Mouse (Mus musculus): ENCODE data around the gene Degs1.

Degs1 gene

DNA sequence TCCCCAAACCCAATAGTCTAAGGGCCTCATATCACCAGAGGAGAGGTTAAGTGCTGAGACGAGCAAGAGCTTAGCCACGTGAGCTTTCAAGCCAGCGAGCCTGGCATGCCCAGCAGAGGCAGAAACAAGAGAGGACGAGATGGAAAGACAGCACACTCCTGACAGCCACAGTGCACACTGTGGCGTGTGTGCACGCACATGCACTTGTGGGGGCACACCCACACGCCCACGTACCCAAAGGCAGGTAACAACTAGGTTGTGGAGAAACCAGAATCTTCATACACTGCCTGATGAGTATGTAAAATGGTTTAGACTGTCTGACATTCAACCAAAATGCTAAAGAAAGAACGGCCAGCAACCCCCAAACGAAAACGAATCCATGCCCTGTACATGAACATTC is 2.0 kb downstream of the Degs1 start:
- DNase-seq (ENCODE audit: low spot score): no peak

DNA sequence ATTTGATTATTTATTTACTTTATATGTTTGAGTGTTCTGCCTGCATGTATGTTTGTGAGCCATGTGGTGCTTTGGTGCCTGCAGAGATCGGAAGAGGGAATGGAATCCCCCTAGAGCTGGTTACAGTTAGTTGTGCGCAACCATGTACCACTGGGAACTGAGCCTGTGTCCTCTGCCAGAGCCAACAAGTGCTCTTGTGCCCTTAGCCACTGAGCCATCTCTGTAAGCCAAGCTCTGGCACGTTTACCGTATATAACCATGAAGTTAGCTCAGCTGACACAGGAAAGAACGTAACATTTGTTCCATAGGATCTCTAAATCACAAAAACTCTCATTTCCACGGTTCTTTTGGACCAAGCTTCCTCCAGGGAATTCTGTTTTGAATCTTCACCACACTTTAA is 2.6 kb downstream of the Degs1 start:
- DNase-seq (ENCODE audit: low spot score): no peak

DNA sequence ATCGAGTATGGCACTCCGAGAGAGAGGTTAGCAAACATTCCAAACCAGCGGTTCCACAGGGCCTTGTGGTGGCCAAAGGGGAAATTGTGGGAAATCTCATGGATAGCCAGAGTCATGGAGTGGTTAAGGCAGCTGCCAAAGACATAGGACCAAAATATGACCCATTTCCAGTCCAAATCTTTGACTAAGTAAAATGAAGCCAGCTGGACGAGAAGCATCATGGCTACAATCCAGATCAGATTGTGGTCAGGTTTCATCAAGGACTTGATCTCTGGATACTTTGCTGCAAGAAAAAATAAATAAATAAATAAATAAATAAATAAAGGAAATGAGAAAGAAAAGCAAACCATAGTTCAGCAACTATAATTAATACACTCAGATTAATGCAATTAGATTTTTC is 3.2 kb downstream of the Degs1 start:
- no peak for DNase-seq (ENCODE audit: low spot score)

DNA sequence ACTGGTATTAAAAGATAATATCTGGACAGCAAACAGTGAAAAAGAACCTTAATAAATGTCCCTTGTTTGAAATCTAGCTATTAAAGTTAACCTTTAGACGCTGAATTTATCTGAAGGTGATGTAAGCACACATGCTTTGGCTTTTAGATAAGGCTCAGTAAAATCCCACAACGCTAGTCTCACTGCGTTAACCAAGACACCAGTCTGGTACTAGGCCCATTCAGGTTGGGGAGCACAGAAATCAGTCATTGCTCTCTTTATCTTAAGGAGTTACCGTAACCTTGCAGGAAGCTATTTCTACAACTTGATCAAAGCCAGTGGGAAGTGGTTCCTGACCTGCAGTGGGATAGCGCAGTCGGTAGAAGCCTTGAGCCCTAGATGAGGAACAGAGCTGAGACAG is 7.5 kb downstream of the Degs1 start:
- no peak for DNase-seq (ENCODE audit: low spot score)

DNA sequence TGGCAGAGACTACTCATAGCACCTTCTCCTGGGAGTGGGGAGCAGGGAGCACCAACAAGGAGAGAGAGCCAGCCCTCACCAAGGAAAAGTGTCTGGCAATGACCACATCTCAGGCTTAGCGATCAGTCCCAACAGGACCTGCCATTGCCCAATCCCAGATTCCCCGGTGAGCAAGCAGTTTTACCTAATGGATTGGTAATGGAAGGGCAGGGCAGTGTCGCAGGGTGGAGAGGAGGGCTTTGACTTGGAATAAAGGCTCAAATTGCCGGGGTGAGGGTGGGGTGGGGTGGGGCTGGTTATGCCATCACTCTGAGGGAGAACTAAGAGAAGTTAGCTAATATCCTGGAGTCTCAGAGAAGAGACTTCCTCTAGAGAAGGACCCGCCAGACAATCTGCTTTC is 11.0 kb downstream of the Degs1 start:
- no peak for DNase-seq (ENCODE audit: low spot score)

DNA sequence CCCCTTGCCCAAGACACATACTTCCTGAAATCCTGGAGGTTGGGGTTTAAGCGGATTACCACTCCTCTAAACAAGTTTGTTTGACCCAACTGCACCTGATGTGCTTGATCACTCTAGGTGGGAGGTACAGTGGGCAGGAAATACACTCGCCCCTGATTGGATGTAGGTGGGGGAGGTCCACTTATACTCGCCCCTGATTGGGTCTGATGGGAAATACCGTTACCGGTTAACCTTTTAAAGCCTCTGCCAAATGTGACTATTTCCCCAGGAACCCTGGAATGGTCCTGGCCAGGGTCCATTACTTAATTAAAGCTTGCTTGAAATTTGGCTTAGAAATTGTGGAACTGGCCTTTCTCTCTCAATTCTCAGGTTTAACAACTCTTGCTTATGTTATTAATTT is 11.5 kb downstream of the Degs1 start:
- DNase-seq (ENCODE audit: low spot score): no peak

DNA sequence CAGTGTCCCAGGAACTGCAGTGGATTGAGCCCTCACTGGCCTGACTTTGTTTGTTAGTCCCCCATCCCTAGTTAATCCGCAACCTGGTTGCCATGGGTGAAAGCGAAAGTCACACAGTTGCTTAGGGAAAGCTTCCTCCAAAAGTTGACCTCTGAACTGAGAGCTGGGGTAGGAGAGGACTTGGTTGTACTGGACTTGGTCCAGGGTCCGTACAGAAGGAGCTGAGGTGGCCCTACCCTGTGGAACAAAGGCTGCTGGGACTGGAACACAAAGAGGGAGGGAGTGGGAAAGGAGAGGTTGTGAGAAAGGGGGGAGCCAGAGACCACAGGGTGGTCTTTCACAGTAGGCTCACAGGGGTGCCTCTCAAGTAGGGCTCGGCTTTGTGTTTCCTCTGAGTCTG is 14.3 kb downstream of the Degs1 start:
- no peak for DNase-seq (ENCODE audit: low spot score)

DNA sequence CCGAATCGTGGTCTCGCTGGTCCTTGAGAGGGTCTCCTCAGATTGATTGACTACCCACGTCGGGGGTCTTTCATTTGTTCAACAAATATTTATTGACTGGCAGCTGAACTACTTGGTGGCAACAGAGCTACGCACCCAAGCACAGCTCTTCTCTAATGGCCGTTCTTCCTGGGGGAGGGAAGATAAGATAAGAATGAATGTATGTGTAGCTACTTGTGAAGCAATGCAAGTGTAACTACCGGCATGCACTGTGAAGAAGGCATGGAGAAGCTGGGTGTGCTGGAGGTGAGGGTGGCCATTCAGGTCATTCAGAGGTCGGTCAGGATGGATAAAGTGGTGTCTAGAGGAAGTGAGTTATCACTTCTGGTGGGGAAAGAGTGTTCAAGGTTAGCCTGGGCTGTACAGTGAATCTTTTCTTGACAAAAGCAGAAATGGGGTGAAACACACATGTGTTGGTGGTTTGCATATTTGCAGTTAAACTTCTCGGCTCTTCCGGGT is 16.5 kb downstream of the Degs1 start:
- no peak for DNase-seq (ENCODE audit: low spot score)

DNA sequence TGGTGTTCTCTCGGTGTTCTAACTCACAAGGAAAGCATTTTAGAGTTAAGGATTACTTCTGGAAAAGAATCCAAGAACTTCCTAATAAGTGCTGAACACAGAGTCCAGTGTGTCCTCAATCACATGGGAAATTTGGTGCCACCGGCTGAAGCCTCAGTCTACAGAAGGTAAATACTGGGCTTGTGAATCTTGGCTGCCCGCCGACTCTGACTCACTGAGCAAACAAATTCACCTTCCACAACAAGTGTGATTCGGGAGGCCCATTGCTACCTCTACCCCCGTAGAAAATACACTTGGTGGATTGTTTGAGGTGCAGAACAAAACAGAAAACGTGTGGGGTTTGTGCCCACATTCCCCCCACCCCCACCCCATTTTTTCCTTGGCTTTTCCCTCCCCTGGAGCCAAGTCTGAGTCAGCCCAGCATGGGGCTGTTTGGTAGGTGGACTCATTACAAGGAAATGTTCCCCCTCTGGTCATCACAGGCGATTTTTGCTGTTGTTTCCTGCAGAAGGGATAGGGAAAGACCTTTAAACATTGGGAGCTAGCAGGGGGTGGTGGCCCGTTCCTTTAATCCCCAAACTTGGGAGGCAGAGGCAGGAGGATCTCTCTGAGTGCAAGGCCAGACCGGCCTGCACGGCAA is 26.4 kb downstream of the Degs1 start:
- peak; percentile 14 for DNase-seq (ENCODE audit: low spot score)

DNA sequence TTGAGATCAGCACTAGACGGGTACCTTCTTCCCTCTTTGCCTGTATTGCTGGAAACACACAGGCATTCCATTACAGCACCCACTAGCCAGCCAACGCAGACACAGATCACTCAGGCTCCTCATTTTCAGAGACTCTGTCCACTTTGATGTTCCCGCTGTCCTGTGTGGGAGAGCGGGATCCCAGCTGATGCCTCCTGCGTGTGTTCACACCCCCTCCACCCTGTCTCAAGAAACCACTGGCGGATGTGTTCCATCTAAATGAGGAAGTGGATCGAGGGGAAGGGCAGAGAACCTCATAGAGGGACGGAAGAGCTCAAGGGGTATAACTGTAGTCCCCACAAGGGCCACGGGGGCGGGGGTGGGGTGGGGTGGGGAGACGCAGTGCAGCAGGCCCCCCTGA is 27.6 kb downstream of the Degs1 start:
- no peak for DNase-seq (ENCODE audit: low spot score)

DNA sequence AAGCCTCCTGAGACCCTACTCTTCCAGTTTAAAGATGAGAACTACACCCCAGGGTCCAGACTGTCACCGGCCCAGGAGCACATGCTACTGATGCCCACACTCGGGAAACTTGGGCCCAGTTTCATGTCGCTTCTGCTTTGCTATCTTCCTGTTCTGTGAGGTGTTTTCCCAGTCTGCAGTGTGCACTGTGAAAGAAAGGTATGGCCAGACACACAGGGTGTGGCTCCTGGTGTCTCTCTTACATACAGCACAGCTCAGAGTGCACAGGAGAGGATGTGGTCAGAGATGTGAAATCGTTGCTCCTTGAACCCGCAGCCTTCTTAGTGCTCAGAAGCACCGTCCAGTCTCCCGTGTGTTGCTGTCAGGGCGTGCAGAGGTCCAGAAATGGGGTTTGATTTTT is 28.0 kb downstream of the Degs1 start:
- no peak for DNase-seq (ENCODE audit: low spot score)

DNA sequence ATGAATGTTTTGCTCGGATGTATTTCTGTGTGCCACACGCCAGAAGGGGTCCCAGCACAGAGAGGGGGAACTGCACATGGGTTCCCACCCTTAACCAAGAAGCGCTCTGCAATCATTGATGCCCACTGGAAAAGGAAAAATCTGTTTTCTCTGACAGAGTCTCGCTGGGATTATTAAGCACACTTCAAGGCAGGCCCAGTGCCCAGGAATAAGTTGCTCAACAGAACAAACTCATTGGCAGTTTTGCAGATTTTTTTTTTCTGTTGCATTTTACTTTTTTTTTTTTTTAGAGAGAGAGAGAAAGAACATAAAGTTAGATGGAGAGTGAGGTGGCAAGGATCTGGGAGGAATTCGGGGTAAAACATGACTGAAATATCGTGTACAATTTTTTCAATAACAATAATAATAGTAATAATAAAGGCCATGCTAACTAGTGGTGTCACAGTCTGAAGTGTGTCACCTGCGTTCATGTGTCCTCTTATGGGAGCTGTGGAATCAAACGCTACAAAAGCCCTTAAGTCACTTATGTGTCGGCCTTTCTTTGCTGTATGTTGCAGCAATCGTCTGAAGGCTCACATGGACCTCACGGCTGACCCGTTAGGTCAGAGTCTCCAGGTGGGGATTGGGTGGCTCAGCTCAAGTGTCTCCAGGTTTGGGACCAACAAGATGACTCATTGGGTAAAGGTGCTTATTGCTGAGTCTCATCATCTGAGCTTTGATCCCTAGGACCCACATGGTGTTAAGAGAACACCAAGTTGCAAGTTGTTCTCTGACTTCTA is 28.7 kb downstream of the Degs1 start:
- no peak for DNase-seq (ENCODE audit: low spot score)

DNA sequence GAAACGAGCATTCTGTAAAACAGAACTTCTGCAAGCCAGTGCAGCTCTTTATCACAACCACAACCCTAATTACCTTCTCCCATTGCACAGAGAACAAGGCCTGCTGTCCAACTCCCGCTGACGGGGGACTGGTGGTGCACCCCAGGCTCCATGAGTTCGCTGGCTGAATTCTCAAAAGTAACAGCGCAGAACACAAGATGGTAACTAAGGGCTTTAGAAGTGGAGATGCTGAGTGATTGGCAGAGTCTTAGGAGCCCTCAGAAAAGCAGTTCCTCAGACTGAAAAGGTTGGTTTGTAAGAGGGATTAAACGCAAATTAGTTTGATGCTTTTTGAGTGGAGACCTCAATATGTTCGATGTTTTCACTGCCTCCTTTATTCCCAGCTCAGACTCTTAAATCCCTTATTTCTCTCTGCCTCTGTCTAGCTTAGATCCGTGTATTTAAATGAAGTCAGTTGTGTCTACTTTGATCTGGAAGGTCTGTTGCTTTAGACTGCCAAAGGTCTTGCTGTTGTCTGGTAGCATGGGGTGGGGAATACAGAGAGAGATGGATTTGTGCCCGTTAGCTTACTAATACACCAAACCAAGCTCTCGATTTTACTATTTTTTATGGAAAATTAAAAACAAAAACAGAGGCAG is 30.0 kb downstream of the Degs1 start:
- no peak for DNase-seq (ENCODE audit: low spot score)

DNA sequence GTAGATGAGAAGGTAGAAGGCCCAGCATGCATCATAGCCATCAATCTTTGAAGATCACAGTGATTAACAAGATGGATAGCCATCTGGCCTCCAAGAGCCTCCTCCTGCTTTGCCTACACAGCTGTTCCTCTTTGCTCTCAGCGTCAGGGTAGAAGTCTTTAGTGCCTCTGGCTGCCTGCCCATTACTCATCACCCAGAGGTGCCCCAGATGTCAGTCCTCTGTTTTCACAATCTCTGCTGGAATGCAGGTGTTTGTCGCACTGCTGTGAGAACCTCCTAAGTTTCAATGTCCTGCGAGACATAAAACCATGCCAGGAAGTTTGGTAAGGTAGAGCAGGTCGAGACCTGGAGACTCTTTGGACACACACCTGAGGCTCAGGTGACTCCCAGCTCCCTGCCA is 31.9 kb downstream of the Degs1 start:
- DNase-seq (ENCODE audit: low spot score): no peak

DNA sequence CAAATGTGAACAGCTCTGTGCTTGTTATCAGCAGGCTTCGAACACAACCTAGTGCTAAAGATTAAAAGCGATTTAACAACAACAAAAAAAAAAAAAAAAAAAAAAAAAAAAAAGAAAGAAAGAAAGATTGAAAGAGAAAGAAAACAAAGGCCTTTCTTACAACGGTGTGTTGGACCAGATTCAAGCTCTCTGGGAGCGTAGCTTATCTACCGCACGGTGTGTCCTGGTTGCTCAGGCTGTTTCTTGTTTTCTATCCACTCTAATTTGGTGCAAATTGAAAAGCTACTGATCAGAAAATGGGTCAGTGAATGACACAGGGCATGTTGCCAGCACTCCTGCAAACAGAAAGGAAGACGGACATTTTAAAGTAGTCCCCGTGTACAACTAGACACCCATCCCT is 33.3 kb downstream of the Degs1 start:
- DNase-seq (ENCODE audit: low spot score): no peak

DNA sequence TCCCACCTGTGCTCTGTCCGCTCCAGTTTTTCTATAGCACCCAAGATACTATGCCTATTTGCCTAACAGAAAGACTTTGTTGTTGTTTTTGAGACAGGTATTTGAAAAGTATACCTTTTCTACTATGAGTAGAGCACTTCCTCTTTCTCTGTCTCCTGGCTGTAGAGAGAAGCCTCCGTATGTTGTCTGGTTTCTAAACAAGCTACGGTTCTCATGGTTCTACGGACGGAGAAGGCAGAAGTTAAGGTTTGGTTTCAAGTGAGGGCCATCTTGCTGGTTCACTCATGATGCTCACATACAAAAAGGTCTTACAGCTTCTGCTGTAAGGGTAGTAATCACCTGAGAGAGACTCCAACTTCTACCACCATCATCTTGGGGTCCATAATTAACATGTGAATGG is 37.6 kb downstream of the Degs1 start:
- DNase-seq (ENCODE audit: low spot score): no peak

DNA sequence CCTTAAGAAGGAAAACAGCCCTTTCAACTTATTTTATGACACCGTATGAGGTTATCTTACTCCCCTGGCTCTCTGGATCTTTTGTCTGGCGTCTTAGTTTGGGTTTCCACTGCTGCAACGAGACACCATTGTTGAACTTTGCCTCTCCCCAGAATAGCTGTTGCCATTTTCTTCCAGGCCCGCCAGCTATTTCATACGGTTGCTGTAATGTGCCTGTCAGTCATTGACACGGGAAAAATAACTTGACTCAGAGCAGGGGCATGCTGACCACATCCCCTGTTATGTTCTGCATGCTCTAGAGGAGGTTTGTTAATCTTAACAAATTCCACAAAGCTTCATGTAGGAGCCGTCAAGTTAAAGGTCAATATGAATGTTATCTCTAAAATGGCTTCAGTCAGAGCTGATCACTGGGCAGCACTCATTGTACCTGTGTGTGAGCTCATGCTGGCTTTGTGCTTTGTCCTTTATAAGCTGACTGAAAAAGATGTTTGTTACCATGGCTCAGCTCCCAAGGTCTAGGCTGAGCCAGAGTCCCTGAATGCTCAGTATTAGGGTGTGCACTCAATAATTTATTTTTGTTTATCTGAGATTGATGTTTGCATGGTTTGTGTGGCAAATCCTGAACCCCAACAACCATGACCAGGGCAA is 44.4 kb downstream of the Degs1 start:
- no peak for DNase-seq (ENCODE audit: low spot score)

DNA sequence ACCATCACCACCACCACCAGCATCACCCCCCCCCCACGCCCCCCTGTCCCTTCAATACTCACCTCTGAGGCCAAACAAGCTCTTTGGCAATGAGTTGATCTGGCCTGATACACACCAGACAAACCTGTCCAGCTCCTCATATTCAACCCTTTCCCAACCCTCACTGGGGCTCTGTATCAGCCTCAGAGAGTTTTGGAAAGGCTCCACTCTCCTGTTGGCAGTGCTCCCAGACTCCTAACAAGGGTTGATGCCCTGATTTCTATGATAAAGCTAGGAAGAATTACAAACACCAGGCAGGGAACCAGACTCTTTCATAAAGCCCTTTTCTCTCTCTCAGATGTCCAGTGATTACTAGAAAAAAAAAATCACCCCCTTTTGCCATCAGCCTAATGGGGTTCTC is 45.2 kb downstream of the Degs1 start:
- DNase-seq (ENCODE audit: low spot score): peak; percentile 21

DNA sequence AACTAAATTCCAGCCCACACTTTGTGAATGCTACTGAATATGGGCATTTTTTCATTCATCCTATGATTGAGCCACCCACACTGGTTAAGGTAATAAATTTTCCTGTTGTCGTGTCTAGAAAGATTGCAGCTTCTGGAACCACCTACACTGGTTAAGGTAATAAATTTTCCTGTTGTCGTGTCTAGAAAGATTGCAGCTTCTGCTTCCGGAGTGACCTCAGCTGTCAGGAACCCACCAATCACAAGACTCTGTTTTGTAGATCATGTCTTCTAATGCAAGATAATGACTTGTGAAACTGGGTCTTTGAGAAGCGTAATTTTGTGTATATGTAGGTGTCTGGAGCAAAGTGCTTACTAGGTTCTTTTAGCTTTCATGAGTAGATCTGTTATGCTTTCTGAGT is 47.4 kb downstream of the Degs1 start:
- no peak for DNase-seq (ENCODE audit: low spot score)

DNA sequence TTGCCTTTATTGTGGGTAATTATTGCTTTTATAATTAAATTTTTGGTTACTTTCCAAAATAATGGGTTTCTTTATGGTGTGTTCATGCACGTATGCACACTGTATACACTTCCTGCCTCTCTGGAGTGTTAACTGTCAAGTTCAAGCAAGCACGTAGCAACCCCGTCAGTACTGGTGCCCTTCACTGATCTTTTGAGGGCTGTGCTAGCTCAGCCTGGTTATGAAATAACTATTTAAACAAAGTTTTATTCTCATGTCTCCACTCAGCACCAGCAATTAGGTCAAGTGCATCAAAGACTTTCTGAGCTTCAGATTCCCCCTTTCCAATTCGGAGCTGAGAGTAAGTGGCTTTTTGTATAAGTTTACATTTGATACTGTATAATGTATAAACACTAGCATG is 53.2 kb downstream of the Degs1 start:
- DNase-seq (ENCODE audit: low spot score): no peak

DNA sequence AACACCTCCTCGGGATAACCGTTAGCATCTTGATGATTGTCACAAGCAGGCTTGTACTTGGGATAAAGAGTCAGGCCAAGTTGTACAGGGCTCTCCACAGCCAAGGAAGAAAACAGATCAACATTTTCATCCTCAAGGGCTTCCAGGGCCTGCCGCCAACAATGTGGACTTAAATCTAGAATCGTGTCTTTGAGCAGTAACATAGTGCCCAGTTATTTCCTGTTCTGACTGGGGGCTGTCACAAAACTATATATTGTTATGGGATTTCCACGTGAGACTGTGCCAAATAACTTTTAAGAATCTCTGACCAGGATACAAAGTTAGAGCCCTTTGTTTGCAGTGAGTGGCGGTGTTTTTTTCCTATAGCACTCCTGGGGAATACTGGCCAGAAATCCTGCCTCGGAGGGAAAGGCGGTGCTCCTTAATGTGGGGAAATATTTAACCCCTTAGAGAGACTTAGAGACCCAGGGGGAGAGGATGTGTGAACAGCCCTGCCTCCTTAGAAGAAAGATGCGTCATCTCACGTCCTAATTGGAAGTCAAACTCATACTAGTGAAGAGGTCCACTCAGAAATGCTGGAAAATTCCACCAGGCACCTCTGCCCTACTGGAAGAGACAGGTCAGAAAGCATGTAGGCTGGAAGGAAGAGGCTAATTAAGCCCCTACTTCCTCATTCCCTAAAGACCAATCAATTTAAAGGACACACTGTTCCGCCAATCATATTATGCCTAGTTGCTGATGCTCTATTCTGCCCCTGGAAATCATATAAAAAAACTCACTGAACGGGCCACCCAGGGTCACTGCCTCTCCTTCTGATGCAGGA is 55.3 kb downstream of the Degs1 start:
- no peak for DNase-seq (ENCODE audit: low spot score)

DNA sequence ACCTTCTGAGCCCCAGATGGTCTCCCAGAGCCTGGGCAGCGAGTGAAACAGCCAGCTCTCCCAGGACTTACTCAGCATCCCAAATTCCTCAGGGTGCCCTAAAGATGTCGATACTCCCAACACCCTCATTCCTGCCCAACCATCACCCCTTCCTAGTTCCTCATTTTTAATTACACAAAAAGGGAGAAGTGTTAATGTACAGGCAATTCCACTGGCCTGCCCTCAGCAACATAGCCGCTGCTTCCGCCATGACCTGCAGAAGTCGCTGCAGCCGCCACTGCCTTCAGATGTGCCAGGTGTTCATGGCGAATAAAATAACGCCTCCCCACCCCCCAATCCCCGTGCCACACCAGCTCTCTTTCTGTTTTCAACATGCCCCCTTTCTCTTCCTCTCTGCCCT is 56.3 kb downstream of the Degs1 start:
- no peak for DNase-seq (ENCODE audit: low spot score)
